Mouse (Mus musculus) thymus, adult 2 months (tissue): ENCODE results near the gene Gm6583.

Experiments used
- CTCF ChIP-seq: fragments of 200-500 bp; IDR thresholded peaks from 2 replicates; pipeline ENCODE4 v1.5.1; 2012; ENCODE audit warnings: mild to moderate bottlenecking, control low read depth, low read length, moderate library complexity, borderline replicate concordance; ENCODE audit not compliant: control insufficient read depth, poor library complexity, insufficient read depth; ENCODE audit errors: extremely low read depth
- POLR2A ChIP-seq: fragments of 200-500 bp; IDR thresholded peaks from 2 replicates; pipeline ENCODE4 v1.6.1; 2012; ENCODE audit warnings: mild to moderate bottlenecking, low read length, control low read depth, moderate library complexity; ENCODE audit not compliant: control insufficient read depth, poor library complexity, insufficient read depth; ENCODE audit errors: extremely low read depth

- TF ChIP-seq CTCF (no peak), POLR2A (no peak)
Measured at GRCm38 (mm10) chr5:112317328-112317727, 38.5 kb downstream of the Gm6583 start.
